Mouse (Mus musculus) kidney, postnatal 25 days (tissue): ENCODE data around the gene Grk6.
"Not testable (repeated sequence)": the region's sequence is repeated elsewhere in the genome, so short reads cannot be mapped to it uniquely, and the experiment has no call there.

Experiments used
- DNase-seq, 2 experiments: peaks; one replicate each; pipeline ENCODE4 v3.0.0; 2021; ENCODE audit warnings: mixed read lengths in 2 of 2

Grk6 gene

GRCm38 (mm10) chr13:55426613-55427012, 18.3 kb upstream of the Grk6 start, which contains the start of gene F12:
F12 (minus strand) TSS chr13:55426793.
- no peak for DNase-seq

DNA sequence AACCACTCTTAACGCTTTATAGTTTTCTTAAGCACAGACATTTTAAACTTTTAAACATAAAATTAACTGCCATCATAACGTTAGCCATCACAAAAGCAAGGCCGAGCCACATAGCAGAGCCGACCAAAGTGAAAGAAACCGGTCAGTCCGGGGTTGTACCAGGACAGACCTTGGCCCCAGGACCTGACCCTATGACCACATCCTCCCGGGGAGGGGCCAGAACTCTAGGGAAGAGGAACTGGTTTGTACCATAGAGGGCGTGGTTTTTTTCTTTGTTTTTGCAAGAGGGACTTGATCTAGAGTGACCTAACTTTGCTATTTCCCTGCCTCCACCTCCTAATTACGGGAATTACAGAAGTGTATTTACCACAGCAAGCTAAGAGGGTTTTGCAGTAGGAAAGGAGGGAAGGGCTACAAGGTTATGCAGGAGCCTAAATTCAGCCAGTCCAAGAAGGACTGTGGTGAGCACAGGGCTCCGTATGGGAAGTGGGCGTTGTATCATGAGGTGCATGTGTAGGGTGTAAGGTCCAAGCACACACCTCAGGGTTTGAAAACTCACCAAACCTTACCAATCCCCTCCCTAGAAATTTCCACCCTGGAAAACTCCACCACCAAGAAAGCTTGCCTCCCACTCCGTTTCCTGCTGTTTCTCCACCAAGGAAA, 15.5 kb upstream of the Grk6 start:
- peak; percentile 76 to 89 for DNase-seq

- DNase-seq, result no peak
These were observed 14.3 kb upstream of the Grk6 start for GRCm38 (mm10) chr13:55430566-55430965.

GRCm38 (mm10) chr13:55431889-55432685, 12.8 kb upstream of the Grk6 start:
- no peak for DNase-seq

GRCm38 (mm10) chr13:55437111-55437629, 7.7 kb upstream of the Grk6 start:
- not testable (repeated sequence) for DNase-seq

- no peak for DNase-seq
These were observed 1.0 kb upstream of the Grk6 start for GRCm38 (mm10) chr13:55443799-55444285.

DNA sequence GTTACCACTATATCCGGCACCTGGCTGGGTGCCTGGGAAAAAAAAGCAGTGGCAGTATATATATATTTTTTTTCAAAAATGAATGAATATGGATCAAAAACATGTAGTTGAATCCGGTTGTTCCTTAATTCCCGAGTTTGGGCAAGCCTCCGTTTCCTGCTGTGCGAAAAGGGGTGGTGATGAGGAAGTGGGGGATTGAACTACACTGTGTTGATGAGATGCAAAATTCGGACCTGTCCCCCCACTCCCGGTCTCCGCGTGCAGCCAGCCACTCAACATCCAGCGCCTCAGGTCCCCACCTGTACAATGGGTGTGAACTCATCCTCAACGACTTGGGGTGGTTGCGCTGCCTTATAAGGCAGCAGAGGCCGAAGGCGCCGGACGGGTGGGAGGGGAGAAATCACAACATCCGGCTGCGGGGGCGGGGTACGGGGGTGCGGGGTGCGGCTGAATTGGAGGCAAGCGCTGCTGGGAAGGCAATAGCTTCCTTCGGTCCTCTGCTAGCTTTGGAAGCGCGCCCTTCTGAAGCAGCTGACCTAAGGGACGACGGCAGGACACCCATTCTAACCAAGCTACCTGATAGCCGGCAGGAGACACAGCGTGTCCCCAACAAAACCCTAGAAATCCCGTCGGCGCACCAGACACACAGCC, 461 bp upstream of the Grk6 start:
- DNase-seq, result peak in 1 of 2 experiments; percentile 93

DNA sequence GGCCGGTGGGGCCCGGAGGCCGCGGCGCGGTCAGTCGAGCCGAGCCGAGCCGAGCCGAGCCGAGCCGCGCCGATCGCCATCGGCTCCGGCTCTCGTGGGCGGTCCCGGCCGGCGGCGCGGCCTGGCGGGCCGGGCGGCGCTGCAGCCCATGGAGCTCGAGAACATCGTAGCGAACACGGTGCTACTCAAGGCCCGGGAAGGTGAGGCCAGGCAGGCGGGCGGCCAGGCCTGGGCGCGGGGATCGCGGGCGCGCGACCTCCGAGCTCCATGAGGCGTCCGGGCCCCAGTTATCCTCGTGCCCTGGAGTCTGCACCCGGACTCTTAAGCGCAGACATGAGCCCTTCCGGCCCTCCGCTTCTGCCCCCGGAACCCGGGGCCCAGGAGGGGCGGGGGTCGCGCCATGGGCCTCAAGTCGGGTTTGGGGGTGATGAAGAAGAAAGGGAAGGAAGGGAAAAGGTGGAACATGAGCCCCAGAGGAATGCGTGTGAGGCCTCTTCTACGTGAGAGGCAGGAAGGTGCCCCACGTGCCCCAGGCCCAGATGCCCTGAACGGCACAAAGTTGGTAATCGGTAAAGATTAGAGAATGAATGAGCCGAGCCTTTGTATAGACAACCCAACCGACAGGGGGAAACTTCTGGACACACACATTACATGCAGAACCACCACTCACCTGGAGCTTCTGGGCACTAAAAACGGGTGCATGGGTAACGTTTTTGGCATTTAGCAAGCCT, 654 bp downstream of the Grk6 start:
- DNase-seq, result no peak

DNA sequence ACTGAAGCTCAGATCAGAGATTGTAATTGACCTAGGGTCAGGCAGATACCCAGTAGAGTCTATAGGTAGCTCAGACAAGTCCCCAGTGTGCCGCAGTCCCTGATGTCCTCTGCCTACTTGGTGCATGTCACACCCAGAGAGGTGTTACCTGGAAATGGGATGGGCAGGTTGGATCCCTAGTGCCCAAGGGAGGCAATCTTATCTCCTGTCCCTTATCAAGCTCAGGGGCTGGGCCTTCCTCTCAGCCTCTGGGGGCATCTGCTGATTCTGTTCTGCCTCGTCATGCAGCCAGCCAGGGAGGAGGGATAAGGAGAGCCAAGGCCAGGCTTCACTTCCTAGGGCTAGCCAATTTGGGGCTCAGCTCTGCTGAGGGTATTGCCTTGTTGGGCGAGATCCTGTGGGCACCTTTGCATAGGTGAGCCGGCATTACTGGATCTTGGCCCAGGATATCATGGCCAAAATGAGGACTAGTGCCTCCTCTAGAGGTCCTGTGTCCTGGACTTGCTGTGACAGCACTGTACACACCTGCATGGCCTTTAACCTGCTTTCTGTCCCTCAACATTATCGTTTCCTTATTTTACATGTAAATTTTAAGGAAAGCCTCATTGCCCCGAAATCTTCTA, 1.7 kb downstream of the Grk6 start:
- no peak for DNase-seq

DNA sequence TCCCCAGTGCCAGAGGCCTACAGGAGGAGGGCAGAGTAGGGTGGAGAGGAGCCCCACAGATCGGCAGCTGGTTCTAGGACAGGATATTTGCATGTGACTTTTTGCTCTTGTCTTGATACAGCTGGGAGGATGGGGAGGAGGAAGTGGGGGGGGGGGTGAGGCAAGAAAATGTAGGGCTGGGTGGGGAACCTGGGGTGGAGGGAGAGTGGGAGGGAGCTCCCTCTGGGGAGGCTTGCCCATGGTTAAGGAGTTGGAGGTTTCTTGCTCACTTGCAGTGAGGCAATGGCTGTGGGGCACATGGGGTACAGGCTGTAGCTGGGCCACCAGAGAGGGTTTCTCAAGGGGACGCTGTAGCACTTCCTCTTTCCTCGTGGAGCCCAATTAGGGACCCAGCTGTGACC, 2.7 kb downstream of the Grk6 start:
- DNase-seq, result no peak

DNA sequence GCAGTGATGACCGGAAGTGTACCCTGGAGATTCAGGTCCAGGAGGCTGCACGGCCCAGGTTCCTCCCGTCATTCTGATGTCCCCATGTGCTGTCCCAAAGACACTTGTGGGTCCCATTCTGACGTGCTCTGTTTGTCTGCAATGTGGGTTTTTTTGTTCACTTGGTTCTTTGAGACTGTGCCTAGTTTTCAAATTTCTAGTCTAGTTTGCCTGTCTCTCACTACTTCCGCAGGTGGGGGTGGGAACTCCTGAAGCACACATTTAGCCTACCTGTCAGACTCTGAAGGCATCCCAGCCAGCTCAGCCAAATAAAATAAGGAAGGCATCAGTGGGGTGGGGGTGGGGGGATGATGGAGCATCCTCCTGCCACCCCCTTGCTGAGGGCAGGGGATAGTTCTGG, 3.3 kb downstream of the Grk6 start:
- DNase-seq, result no peak

DNA sequence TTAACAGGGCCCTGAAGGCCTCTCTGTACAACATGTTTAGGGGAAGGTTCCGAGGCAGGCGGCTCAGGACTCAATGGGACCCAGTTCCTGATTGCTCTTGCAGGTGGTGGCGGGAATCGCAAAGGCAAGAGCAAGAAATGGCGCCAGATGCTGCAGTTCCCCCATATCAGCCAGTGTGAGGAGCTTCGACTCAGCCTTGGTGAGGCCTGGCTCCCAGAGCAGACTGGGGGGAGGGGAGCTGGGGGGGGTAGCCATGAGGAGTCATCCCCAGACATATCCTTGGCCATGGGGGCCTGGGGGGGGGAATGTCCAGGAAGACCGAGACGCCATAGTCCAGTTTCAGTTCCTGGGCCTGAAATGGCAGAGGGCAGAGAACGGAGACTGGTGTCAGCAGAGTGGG, 4.3 kb downstream of the Grk6 start:
- DNase-seq, result no peak

DNA sequence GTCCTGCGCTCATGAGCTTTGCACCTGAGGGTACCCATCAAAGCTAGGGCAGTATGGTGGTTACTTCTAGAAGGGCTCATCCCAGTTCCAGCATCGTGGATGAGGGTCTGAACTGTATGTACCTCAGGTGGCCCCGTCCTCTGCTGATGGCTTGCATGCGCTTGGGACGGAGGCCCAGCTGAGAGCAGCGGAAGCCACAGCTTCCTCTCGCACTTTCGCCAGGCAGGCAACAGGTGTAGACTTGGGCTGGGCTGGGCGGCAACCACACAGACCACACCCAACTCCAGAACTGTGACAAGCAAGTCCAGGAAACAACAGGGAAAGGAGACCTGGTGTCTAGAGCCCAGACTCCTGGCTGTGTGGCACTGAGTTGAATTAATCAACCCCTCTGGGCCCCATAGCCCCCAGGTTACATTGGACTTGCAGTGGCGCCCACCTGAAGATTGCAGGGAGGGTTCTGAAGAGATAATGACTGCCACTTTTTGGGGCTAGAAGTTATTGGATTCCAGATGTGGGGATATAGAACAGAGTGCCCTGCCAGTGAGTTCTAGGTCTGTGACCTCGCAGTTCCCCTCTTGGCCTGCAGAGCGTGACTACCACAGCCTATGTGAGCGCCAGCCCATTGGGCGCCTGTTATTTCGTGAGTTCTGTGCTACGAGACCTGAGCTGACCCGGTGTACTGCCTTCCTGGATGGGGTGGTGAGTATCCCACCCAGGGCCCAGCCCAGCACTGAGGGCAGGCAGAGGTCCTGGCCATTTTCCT, 5.0 kb downstream of the Grk6 start:
- no peak for DNase-seq

DNA sequence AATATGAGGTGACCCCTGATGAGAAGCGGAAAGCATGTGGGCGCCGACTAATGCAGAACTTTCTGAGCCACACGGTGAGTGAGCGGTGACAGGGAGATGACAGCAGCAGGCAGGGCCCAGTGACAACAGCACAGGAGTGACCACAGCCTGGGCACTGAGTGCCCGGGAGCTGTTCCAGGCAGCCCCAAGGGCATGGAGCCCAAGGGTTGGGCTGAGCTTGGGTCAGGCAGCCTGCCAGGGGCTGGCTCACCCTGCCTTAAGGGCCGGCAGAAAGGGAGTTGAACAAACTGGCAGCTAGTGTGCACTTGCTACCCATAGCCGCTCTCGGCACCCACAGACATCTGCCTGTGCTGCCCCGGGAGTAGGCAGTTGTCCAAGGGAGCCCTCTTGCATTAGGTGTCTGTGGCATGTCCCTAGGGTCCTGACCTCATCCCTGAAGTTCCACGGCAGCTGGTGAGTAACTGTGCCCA, 5.7 kb downstream of the Grk6 start:
- no peak for DNase-seq

DNA sequence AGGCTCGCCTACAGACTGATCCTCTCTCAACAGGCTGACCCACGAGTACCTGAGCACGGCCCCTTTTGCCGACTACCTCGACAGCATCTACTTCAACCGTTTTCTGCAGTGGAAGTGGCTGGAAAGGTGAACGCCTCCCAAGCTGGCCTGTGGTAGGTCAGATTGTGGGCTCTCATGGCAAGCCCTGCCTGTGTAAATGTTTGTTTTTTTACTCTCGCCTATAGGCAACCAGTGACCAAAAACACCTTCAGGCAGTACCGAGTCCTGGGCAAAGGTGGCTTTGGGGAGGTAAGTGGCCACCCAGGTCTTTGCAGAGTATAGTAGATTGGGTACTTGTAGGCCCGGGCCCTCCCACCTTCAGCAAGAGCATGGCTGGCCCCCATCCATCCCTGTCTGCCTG, 6.4 kb downstream of the Grk6 start:
- DNase-seq, result no peak

DNA sequence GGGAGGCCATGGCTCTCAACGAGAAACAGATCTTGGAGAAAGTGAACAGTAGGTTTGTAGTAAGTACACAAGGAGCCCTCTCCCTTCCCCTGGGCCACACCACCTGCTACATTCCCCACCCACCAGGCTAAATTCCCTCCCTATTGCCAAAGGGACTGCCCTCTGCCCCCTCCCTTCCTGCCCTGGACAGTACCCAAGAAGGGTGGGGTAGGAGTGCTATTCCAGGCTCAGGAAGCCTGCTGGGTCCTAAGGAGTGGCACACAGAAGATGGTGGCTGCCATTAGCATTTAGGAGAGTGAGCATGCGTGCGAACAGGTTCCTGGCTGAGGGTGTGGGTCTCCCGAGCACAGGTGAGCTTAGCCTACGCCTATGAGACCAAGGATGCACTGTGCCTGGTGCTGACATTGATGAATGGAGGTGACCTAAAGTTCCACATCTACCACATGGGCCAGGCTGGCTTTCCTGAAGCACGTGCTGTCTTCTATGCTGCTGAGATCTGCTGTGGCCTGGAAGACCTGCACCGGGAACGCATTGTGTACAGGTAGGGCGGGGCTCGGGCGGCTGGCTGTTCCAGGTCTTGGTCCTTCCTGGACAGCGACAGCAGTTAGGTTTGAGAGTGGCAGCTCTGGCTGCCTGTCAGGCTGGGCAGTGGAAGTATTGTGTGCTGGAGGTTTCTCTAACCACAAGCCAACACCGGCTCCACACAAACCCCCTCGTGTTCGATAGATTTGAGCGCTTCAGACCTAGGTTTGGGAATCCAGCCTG, 7.1 kb downstream of the Grk6 start:
- DNase-seq, result peak; percentile 59 to 69

- no peak for DNase-seq
These were observed 18.1 kb downstream of the Grk6 start for GRCm38 (mm10) chr13:55462965-55463364.

DNA sequence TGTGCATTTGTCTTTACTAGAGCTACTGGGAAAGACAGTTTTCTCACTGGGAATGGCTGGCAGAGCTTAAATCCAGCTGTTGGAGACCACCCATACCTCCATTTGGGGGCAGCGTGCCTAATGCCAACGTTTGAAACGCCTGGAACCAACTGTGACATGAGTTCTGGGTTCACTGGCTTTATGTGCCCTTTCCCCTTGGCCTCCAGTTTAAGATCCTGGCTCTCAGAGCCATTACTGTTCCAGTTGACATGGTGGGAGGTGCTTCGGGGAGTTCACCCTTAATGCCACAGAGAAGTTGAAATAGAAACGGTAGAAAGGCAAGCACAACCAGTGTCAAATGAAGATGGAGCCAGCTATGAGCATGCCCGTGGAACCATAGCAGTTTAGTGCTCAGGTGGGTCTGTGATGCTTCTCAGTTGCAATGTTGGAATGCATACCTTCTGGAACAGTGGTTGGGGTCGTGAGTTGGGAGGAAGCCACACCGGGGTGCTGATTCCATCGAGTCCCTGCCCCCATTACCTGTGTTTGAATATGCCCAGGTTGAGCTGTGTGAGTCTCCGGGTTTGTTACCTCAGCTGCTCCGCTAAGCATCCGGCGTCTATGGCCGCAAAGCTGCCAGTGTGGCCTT, 18.6 kb downstream of the Grk6 start:
- no peak for DNase-seq

GRCm38 (mm10) chr13:55464027-55464884, 19.4 kb downstream of the Grk6 start, which contains the start of gene Prr7:
Prr7 (plus strand) TSS chr13:55464267.
- peak; percentile 35 to 58 for DNase-seq
